Mouse (Mus musculus): ENCODE measurements around the gene Fancm. TPM values are rescaled to one million over a fixed set of nuclear protein-coding genes. Genes with fewer than 3 reads are reported as not detected.
A peak's percentile ranks its signal among the peaks of the same experiment; 100 is the strongest.
"Not testable (repeated sequence)": the region's sequence is repeated elsewhere in the genome, so short reads cannot be mapped to it uniquely, and the experiment has no call there.

The Fancm gene
- polyA plus RNA-seq, 1 experiment, result 59.7 TPM

DNA sequence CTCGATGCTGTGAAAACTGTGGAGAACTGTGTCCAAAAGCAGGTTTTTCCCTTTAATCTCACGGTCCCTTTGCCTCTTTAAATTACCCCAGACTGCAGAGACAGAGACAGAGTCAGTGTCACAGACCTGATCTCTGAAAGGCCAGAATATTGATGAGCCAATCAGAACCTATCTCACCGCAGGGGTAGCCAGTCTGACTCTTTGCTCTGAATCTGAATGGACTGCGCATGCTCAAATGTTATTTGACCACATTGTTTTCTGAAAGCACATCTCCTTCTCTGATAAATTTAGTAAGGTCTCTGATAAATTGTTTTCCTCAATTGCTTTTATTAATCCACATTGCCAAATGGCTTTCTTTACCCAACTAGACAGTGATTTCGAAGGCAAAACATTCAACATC lies 44.0 kb downstream of the Fancm start:
- peaks cover 38% of the 10 kb centered on the region for H3K36me3 ChIP-seq (ENCODE audit: control insufficient read depth, insufficient read depth, low read length, poor library complexity, severe bottlenecking)
- H3K27me3 ChIP-seq (ENCODE audit: control insufficient read depth, insufficient read depth, low read length, poor library complexity, severe bottlenecking), result no peaks in the 10 kb centered on the region
- H3K9me3 ChIP-seq (replicated peaks; ENCODE audit: control insufficient read depth, insufficient read depth, low read length, poor library complexity, severe bottlenecking), result peaks cover 2% of the 10 kb centered on the region; the same call in 1 of the 2 replicates
- H3K9ac ChIP-seq (ENCODE audit: low read depth, poor library complexity, severe bottlenecking), result no peak overlapping the region
- TF ChIP-seq POLR2A (IDR thresholded peaks at IDR 0.05; ENCODE audit: insufficient read depth, low read length) (no peak), EP300 (IDR thresholded peaks at IDR 0.05; ENCODE audit: insufficient read depth, low read depth, low read length) (no peak), CTCF (IDR thresholded peaks at IDR 0.05; ENCODE audit: low read depth, low read length) (no peak)
- peak overlapping the region; percentile 48 for H3K27ac ChIP-seq (ENCODE audit: insufficient read depth, low read length)
- no peak overlapping the region for H3K4me3 ChIP-seq (ENCODE audit: low read depth, low read length)
- no peaks in the 10 kb centered on the region for H3K4me1 ChIP-seq (ENCODE audit: control insufficient read depth, insufficient read depth, low read length)

- H3K27me3 ChIP-seq (ENCODE audit: control insufficient read depth, insufficient read depth, low read length, poor library complexity, severe bottlenecking); H3K4me3 ChIP-seq (ENCODE audit: low read depth, low read length); H3K4me1 ChIP-seq (ENCODE audit: control insufficient read depth, insufficient read depth, low read length); H3K27ac ChIP-seq (ENCODE audit: insufficient read depth, low read length); H3K9me3 ChIP-seq (replicated peaks; ENCODE audit: control insufficient read depth, insufficient read depth, low read length, poor library complexity, severe bottlenecking); H3K9ac ChIP-seq (ENCODE audit: low read depth, poor library complexity, severe bottlenecking): not testable (repeated sequence)
- H3K36me3 ChIP-seq (ENCODE audit: control insufficient read depth, insufficient read depth, low read length, poor library complexity, severe bottlenecking), result peaks cover 43% of the 10 kb centered on the region
- peak; percentile 36 for TF ChIP-seq CTCF (IDR thresholded peaks at IDR 0.05; ENCODE audit: low read depth, low read length)
Observed at GRCm38 (mm10) chr12:65136121-65136520, 60.7 kb downstream of the Fancm start.

DNA sequence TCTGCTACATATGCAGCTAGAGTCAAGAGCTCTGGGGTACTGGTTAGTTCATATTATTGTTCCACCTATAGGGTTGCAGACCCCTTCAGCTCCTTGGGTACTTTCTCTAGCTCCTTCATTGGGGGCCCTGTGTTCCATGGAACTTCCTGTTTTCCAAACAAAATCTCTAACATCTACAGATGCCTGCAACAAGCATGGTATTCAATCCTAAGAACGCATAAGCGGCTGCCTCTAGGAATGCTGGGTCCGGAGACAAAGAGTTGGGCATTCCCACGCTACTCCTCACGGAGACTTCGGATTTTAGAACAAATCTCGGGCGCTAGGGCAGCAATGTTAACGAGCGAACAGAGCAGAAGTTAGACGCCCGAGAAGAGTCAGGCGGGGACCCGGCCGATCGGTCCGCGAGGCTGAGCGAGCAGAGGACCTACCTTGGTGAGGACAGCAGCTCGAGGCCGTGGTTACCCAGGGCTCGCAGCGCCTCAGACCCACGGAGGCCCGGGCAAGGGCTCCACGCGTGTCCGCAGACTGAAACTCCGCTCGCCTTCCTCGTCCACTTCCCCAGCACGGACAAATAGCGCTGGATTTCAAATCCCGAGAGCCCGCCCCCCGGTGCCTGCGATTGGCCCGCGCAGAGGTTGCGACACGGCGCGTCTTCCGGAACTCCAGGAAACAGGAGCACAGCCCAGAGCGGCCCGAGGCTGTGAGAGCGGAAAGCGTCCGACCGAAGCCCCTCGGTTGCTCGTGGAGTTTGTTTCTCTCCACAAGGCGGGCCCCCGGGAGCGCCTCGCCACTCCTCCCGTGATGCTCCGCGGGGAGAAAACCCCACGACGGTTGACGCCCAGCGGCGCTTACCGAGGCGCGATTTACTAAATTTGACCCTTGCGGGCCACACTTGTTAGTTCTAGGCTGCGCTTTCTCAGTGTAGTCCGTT lies 96.9 kb downstream of the Fancm start, which contains the start of gene Mis18bp1:
Gene Mis18bp1, minus strand, starts transcription at position 584 of the 931 bp plus-strand sequence.
- Histone ChIP-seq H3K9ac (ENCODE audit: low read depth, poor library complexity, severe bottlenecking) (peak within 1 kb of the TSS; percentile 86), H3K27me3 (ENCODE audit: control insufficient read depth, insufficient read depth, low read length, poor library complexity, severe bottlenecking) (no peaks in the 10 kb centered on the region), H3K4me1 (ENCODE audit: control insufficient read depth, insufficient read depth, low read length) (peaks cover 2% of the 10 kb centered on the region), H3K9me3 (replicated peaks; ENCODE audit: control insufficient read depth, insufficient read depth, low read length, poor library complexity, severe bottlenecking) (no peaks in the 10 kb centered on the region), H3K4me3 (ENCODE audit: low read depth, low read length) (peak within 1 kb of the TSS; percentile 91), H3K27ac (ENCODE audit: insufficient read depth, low read length) (peak within 1 kb of the TSS; percentile 91), H3K36me3 (ENCODE audit: control insufficient read depth, insufficient read depth, low read length, poor library complexity, severe bottlenecking) (no peaks in the 10 kb centered on the region; the same call in 1 of the 2 replicates)
- no peak for TF ChIP-seq EP300 (IDR thresholded peaks at IDR 0.05; ENCODE audit: insufficient read depth, low read depth, low read length)
- no peak for TF ChIP-seq CTCF (IDR thresholded peaks at IDR 0.05; ENCODE audit: low read depth, low read length)
- peak; percentile 17 for TF ChIP-seq POLR2A (IDR thresholded peaks at IDR 0.05; ENCODE audit: insufficient read depth, low read length)

GRCm38 (mm10) chr12:65172959-65173358 lies 97.6 kb downstream of the Fancm start:
- Histone ChIP-seq H3K4me3 (ENCODE audit: low read depth, low read length) (peak overlapping the region; percentile 91), H3K9ac (ENCODE audit: low read depth, poor library complexity, severe bottlenecking) (peak overlapping the region; percentile 86), H3K27ac (ENCODE audit: insufficient read depth, low read length) (peak overlapping the region; percentile 91)
- TF ChIP-seq CTCF (IDR thresholded peaks at IDR 0.05; ENCODE audit: low read depth, low read length), result peak; percentile 44
- not testable (repeated sequence) for H3K36me3 ChIP-seq (ENCODE audit: control insufficient read depth, insufficient read depth, low read length, poor library complexity, severe bottlenecking); H3K4me1 ChIP-seq (ENCODE audit: control insufficient read depth, insufficient read depth, low read length); H3K27me3 ChIP-seq (ENCODE audit: control insufficient read depth, insufficient read depth, low read length, poor library complexity, severe bottlenecking); H3K9me3 ChIP-seq (replicated peaks; ENCODE audit: control insufficient read depth, insufficient read depth, low read length, poor library complexity, severe bottlenecking)

DNA sequence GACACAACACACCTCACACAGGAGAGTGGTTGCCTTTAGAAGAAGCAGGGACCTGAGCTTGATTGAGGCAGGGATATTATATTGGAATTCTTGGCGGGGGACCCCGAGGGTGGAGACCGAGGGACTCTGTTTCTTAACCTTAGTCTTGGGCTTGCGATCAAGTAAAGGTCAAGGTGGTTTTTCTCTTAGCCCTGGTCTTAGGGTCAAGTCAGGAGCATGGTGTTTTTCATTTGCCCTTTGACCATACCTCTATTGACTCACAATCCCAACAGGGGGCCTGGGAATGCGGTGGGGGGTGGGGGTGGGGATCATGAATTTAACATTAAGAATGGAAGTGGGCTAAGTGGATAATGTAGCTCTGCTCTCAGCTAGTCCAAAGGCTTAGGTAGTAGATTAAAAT lies 98.3 kb downstream of the Fancm start:
- no peaks in the 10 kb centered on the region; the same call in 1 of the 2 replicates for H3K36me3 ChIP-seq (ENCODE audit: control insufficient read depth, insufficient read depth, low read length, poor library complexity, severe bottlenecking)
- peaks cover 2% of the 10 kb centered on the region for H3K4me1 ChIP-seq (ENCODE audit: control insufficient read depth, insufficient read depth, low read length)
- H3K27me3 ChIP-seq (ENCODE audit: control insufficient read depth, insufficient read depth, low read length, poor library complexity, severe bottlenecking), result no peaks in the 10 kb centered on the region
- H3K4me3 ChIP-seq (ENCODE audit: low read depth, low read length), result peak overlapping the region; percentile 6
- no peak for TF ChIP-seq EP300 (IDR thresholded peaks at IDR 0.05; ENCODE audit: insufficient read depth, low read depth, low read length)
- H3K27ac ChIP-seq (ENCODE audit: insufficient read depth, low read length), result peak overlapping the region; percentile 91
- no peaks in the 10 kb centered on the region for H3K9me3 ChIP-seq (replicated peaks; ENCODE audit: control insufficient read depth, insufficient read depth, low read length, poor library complexity, severe bottlenecking)
- no peak overlapping the region for H3K9ac ChIP-seq (ENCODE audit: low read depth, poor library complexity, severe bottlenecking)

Other genes with a start within 250 kb of the Fancm start
- gene Gm527, start 157.7 kb upstream of the Fancm start, polyA plus RNA-seq (2011; ENCODE audit: insufficient read depth, insufficient read length, low read depth, missing spikeins), result 13.0 and 13.2 TPM in 2 replicates
- gene Klhl28, start 110.1 kb upstream of the Fancm start, polyA plus RNA-seq (2011; ENCODE audit: insufficient read depth, insufficient read length, low read depth, missing spikeins), result 19.8 and 20.2 TPM in 2 replicates
- 51.4 and 52.8 TPM in 2 replicates for gene Togaram1, start 109.8 kb upstream of the Fancm start, polyA plus RNA-seq (2011; ENCODE audit: insufficient read depth, insufficient read length, low read depth, missing spikeins)
- gene Prpf39, start 39.3 kb upstream of the Fancm start, polyA plus RNA-seq (2011; ENCODE audit: insufficient read depth, insufficient read length, low read depth, missing spikeins), result 126 and 135 TPM in 2 replicates
- 918 and 983 TPM in 2 replicates for gene Fkbp3, start 1.6 kb upstream of the Fancm start, polyA plus RNA-seq (2011; ENCODE audit: insufficient read depth, insufficient read length, low read depth, missing spikeins)
- 109 and 112 TPM in 2 replicates for gene Mis18bp1, start 97.0 kb downstream of the Fancm start, polyA plus RNA-seq (2011; ENCODE audit: insufficient read depth, insufficient read length, low read depth, missing spikeins)
- gene Wdr20rt, start 149.9 kb downstream of the Fancm start, polyA plus RNA-seq (2011; ENCODE audit: insufficient read depth, insufficient read length, low read depth, missing spikeins), result 0.30 TPM in 1 of 2 replicates, not detected in the other